Comparison of ENCODE assay signal across 18 mouse cellular contexts in genomic region chr14:22545887-22546675, GRCm38 (mm10).
DNase-seq lines count a peak whose midpoint lies in the region; ATAC-seq and TF ChIP-seq lines count a peak whose summit lies in the region.
"Had no signal": no experiment of that assay in that cellular context is flagged by ENCODE, and none has a peak within 500 bp of the region (broad histone marks: within the 10 kb centered on the region; RNA-seq: fewer than 3 reads in every experiment).

No protein-coding gene starts in this region.

- WGBS in embryonic facial prominence, embryonic 11.5 days: 53% methylated on average over 8 of the region's 8 CpGs
- WGBS in hindbrain, postnatal 0 days: 42% methylated on average over 8 of the region's 8 CpGs

- DNase-seq in heart, adult 11 months: peak; percentile 62
- DNase-seq in heart, postnatal 36 days: no peak
- peak; percentile 16 for DNase-seq in brain, embryonic 14.5 days (ENCODE audit: low read depth)
- peak; percentile 45 for DNase-seq in embryonic facial prominence, embryonic 11.5 days (ENCODE audit: low spot score)
- DNase-seq in hindbrain, postnatal 0 days (ENCODE audit: low spot score): no peak
- no peak for DNase-seq in cerebellum, postnatal 4 days (ENCODE audit: low spot score in 2 of 2)
- no peak for DNase-seq in thymus, postnatal 36 days
- DNase-seq: adrenal gland, postnatal 25 days; cerebellum, adult 2 months; gastrocnemius, postnatal 36 days; heart, postnatal 10 days; liver; liver, postnatal 0 days; lung, postnatal 14 days had no signal

- no peak overlapping the region for H3K4me3 ChIP-seq in embryonic facial prominence, embryonic 11.5 days (ENCODE audit: low read depth, low read length)
- no peak overlapping the region for H3K4me3 ChIP-seq in hindbrain, postnatal 0 days (ENCODE audit: low read length)
- H3K4me3 ChIP-seq: erythroblast, embryonic 14.5 days; heart, embryonic 10.5 days; kidney, embryonic 15.5 days had no signal

- TF ChIP-seq CTCF in brain, embryonic 14.5 days (IDR thresholded peaks at IDR 0.05; ENCODE audit: borderline replicate concordance, extremely low read depth, insufficient read depth, insufficient read length): no peak
- TF ChIP-seq CTCF in hindbrain, postnatal 0 days (IDR thresholded peaks at IDR 0.05; ENCODE audit: low read depth): no peak

- no peak overlapping the region for H3K9ac ChIP-seq in embryonic facial prominence, embryonic 11.5 days (replicated peaks; ENCODE audit: low read length)
- no peak overlapping the region for H3K9ac ChIP-seq in hindbrain, postnatal 0 days (replicated peaks; ENCODE audit: low read length)
- H3K9ac ChIP-seq: kidney, embryonic 15.5 days; liver, postnatal 0 days had no signal

- no peaks in the 10 kb centered on the region for H3K27me3 ChIP-seq in embryonic facial prominence, embryonic 11.5 days (ENCODE audit: control insufficient read depth, insufficient read depth, low read length)
- no peaks in the 10 kb centered on the region for H3K27me3 ChIP-seq in hindbrain, postnatal 0 days (ENCODE audit: insufficient read depth, low read length)
- H3K27me3 ChIP-seq: kidney, embryonic 15.5 days; Patski had no signal

- no peak for TF ChIP-seq POLR2A in brain, embryonic 14.5 days (IDR thresholded peaks at IDR 0.05; ENCODE audit: borderline replicate concordance, extremely low read depth, insufficient read depth, insufficient read length, poor library complexity, severe bottlenecking)

- ATAC-seq in embryonic facial prominence, embryonic 11.5 days (replicated peaks; ENCODE audit: insufficient number of reproducible peaks, low FRiP score, low TSS enrichment, low read depth): no peak; the same call in 1 of the 2 replicates
- ATAC-seq in hindbrain, postnatal 0 days: 0 out of 2 replicates have a peak, but pooled peaks have one; percentile 10
- ATAC-seq: liver, postnatal 0 days; Patski had no signal

- intact Hi-C loops in heart, postnatal 36 days (cut with DNase I): no loop called here

- H3K27ac ChIP-seq in embryonic facial prominence, embryonic 11.5 days (replicated peaks; ENCODE audit: low read depth, low read length): no peak overlapping the region
- H3K27ac ChIP-seq in hindbrain, postnatal 0 days: no peak overlapping the region
- H3K27ac ChIP-seq: heart, embryonic 10.5 days; kidney, embryonic 15.5 days had no signal

- H3K4me2 ChIP-seq in embryonic facial prominence, embryonic 11.5 days (ENCODE audit: low read depth, low read length): no peak overlapping the region
- H3K4me2 ChIP-seq in hindbrain, postnatal 0 days (ENCODE audit: low read depth, low read length): no peak overlapping the region
- H3K4me2 ChIP-seq: kidney, embryonic 15.5 days had no signal

- no peaks in the 10 kb centered on the region for H3K4me1 ChIP-seq in embryonic facial prominence, embryonic 11.5 days (ENCODE audit: control insufficient read depth, insufficient read depth, low read length)
- H3K4me1 ChIP-seq in hindbrain, postnatal 0 days (ENCODE audit: insufficient read depth, low read length): no peaks in the 10 kb centered on the region
- H3K4me1 ChIP-seq: heart, embryonic 10.5 days had no signal

- H3K9me3 ChIP-seq in embryonic facial prominence, embryonic 11.5 days (replicated peaks; ENCODE audit: control insufficient read depth, low read length): no peaks in the 10 kb centered on the region
- no peaks in the 10 kb centered on the region for H3K9me3 ChIP-seq in hindbrain, postnatal 0 days (ENCODE audit: low read length)
- H3K9me3 ChIP-seq: heart, embryonic 10.5 days; kidney, embryonic 15.5 days had no signal

- H3K36me3 ChIP-seq in embryonic facial prominence, embryonic 11.5 days (replicated peaks; ENCODE audit: control insufficient read depth, insufficient read depth, low read depth, low read length): no peaks in the 10 kb centered on the region
- H3K36me3 ChIP-seq in hindbrain, postnatal 0 days (ENCODE audit: insufficient read depth, low read length): no peaks in the 10 kb centered on the region
- H3K36me3 ChIP-seq: heart, embryonic 10.5 days; kidney, embryonic 15.5 days had no signal

Comparison
In these comparisons a context has a peak if more than half of its experiments do, and no peak if none do; other contexts are left out.
1. DNase-seq: peak in heart, adult 11 months (single experiment), brain, embryonic 14.5 days (single experiment) and embryonic facial prominence, embryonic 11.5 days (single experiment); none in heart, postnatal 36 days (0 of 2), hindbrain, postnatal 0 days (single experiment), cerebellum, postnatal 4 days (0 of 2) and thymus, postnatal 36 days (0 of 2).